ENCODE assay signal across 10 mouse cellular contexts in genomic region chr4:118028994-118029393, GRCm38 (mm10).
A peak's percentile ranks its signal among the peaks of the same experiment; 100 is the strongest.
DNase-seq lines count a peak whose midpoint lies in the region; ATAC-seq and TF ChIP-seq lines count a peak whose summit lies in the region.
"Had no signal": no experiment of that assay in that cellular context is flagged by ENCODE, and none has a peak within 500 bp of the region (broad histone marks: within the 10 kb centered on the region; RNA-seq: fewer than 3 reads in every experiment).

No protein-coding gene starts in this region.

- no peak overlapping the region for H3K9ac ChIP-seq in kidney, embryonic 14.5 days (ENCODE audit: low read depth, low read length)
- no peak overlapping the region for H3K9ac ChIP-seq in lung, embryonic 14.5 days
- H3K9ac ChIP-seq: hindbrain, embryonic 15.5 days; liver, embryonic 14.5 days had no signal

- POLR2A ChIA-PET in Patski (lab: Charles Lee) = interaction anchor here (0.8 to 0.9 kb wide), 2 partner anchors 10 to 31 kb away, joined by 3 read pairs; no protein-coding TSS in a partner anchor

- CTCF ChIA-PET in Patski (lab: Charles Lee) = interaction anchor here (0.7 to 1.5 kb wide), 2 partner anchors 20 to 32 kb away, joined by 3 to 4 read pairs; no protein-coding TSS in a partner anchor

- no peaks in the 10 kb centered on the region for H3K36me3 ChIP-seq in kidney, embryonic 14.5 days (ENCODE audit: control insufficient read depth, insufficient read depth, low read length)
- no peaks in the 10 kb centered on the region for H3K36me3 ChIP-seq in embryonic facial prominence, embryonic 10.5 days (replicated peaks)
- no peaks in the 10 kb centered on the region for H3K36me3 ChIP-seq in lung, embryonic 14.5 days (ENCODE audit: insufficient read depth)
- H3K36me3 ChIP-seq: hindbrain, embryonic 15.5 days had no signal

- 88% methylated on average over 9 of the region's 9 CpGs for WGBS in kidney, embryonic 14.5 days
- WGBS in embryonic facial prominence, embryonic 10.5 days = 68% methylated on average over 9 of the region's 9 CpGs
- WGBS in lung, embryonic 14.5 days = 73% methylated on average over 9 of the region's 9 CpGs

- in situ Hi-C loops in Patski (cut with MboI; ENCODE audit: low pct_unique_long_range_greater_than_20kb) = no loop called here

- ATAC-seq in kidney, embryonic 14.5 days (ENCODE audit: low FRiP score, low TSS enrichment) = no peak
- ATAC-seq in Patski = no peak
- no peak for ATAC-seq in lung, embryonic 14.5 days (ENCODE audit: insufficient read depth)

- no peak overlapping the region for H3K4me3 ChIP-seq in kidney, embryonic 14.5 days (ENCODE audit: low read length)
- H3K4me3 ChIP-seq in embryonic facial prominence, embryonic 10.5 days = no peak overlapping the region
- no peak overlapping the region for H3K4me3 ChIP-seq in lung, embryonic 14.5 days (ENCODE audit: low read depth, low read length)
- H3K4me3 ChIP-seq: hindbrain, embryonic 15.5 days; myocyte had no signal

- TF ChIP-seq CTCF in Patski (IDR thresholded peaks at IDR 0.05) = no peak
- no peak for TF ChIP-seq CTCF in lung, embryonic 14.5 days (IDR thresholded peaks at IDR 0.05; ENCODE audit: low read depth)

- no peak overlapping the region for H3K27ac ChIP-seq in kidney, embryonic 14.5 days (ENCODE audit: low read depth, low read length)
- no peak overlapping the region for H3K27ac ChIP-seq in embryonic facial prominence, embryonic 10.5 days (replicated peaks)
- H3K27ac ChIP-seq in lung, embryonic 14.5 days (ENCODE audit: low read depth) = 0 out of 2 replicates have a peak overlapping the region, but pooled peaks have one; percentile 13
- H3K27ac ChIP-seq: hindbrain, embryonic 15.5 days; liver, embryonic 14.5 days had no signal

- no peaks in the 10 kb centered on the region for H3K9me3 ChIP-seq in kidney, embryonic 14.5 days (ENCODE audit: control insufficient read depth, low read length)
- no peaks in the 10 kb centered on the region for H3K9me3 ChIP-seq in embryonic facial prominence, embryonic 10.5 days
- H3K9me3 ChIP-seq in lung, embryonic 14.5 days (ENCODE audit: low read depth, low read length) = no peaks in the 10 kb centered on the region
- H3K9me3 ChIP-seq: hindbrain, embryonic 15.5 days had no signal

- peaks cover 6% of the 10 kb centered on the region for H3K4me1 ChIP-seq in kidney, embryonic 14.5 days (ENCODE audit: control insufficient read depth, insufficient read depth, low read length)
- H3K4me1 ChIP-seq in embryonic facial prominence, embryonic 10.5 days = peaks cover 15% of the 10 kb centered on the region
- H3K4me1 ChIP-seq in lung, embryonic 14.5 days (ENCODE audit: insufficient read depth) = peaks cover 14% of the 10 kb centered on the region

- peak; percentile 60 for DNase-seq in kidney, adult 11 months
- DNase-seq in Patski (ENCODE audit: low read depth, low spot score) = peak; percentile 80
- peak; percentile 30 for DNase-seq in embryonic facial prominence, embryonic 10.5 days (ENCODE audit: low spot score)
- DNase-seq in lung, embryonic 14.5 days = no peak
- DNase-seq in spleen, postnatal 14 days (ENCODE audit: low spot score in 2 of 2) = no peak
- no peak for DNase-seq in layer of hippocampus, postnatal 36 days

- H3K27me3 ChIP-seq in kidney, embryonic 14.5 days (ENCODE audit: control insufficient read depth, insufficient read depth, low read length) = no peaks in the 10 kb centered on the region
- H3K27me3 ChIP-seq in Patski = no peaks in the 10 kb centered on the region
- no peaks in the 10 kb centered on the region for H3K27me3 ChIP-seq in embryonic facial prominence, embryonic 10.5 days (replicated peaks; ENCODE audit: low read depth, poor library complexity, severe bottlenecking)
- no peaks in the 10 kb centered on the region for H3K27me3 ChIP-seq in lung, embryonic 14.5 days (ENCODE audit: insufficient read depth, low read length)
- H3K27me3 ChIP-seq: hindbrain, embryonic 15.5 days had no signal

- no peak overlapping the region for H3K4me2 ChIP-seq in kidney, embryonic 14.5 days (replicated peaks; ENCODE audit: low read depth, low read length)
- no peak overlapping the region for H3K4me2 ChIP-seq in lung, embryonic 14.5 days
- H3K4me2 ChIP-seq: hindbrain, embryonic 15.5 days had no signal

Comparison
In these comparisons a context has a peak if more than half of its experiments do, and no peak if none do; other contexts are left out.
1. DNase-seq: peak in kidney, adult 11 months (single experiment), Patski (single experiment) and embryonic facial prominence, embryonic 10.5 days (single experiment); none in lung, embryonic 14.5 days (single experiment), spleen, postnatal 14 days (0 of 2) and layer of hippocampus, postnatal 36 days (0 of 2).